ENCODE assay signal across 8 mouse cellular contexts in genomic region chr7:19420121-19420520, GRCm38 (mm10). TPM values are rescaled to one million over a fixed set of nuclear protein-coding genes. Genes with fewer than 3 reads are reported as not detected.
DNase-seq lines count a peak whose midpoint lies in the region; ATAC-seq and TF ChIP-seq lines count a peak whose summit lies in the region.

No protein-coding gene starts in this region.

- DNase-seq in heart, adult 9 months (ENCODE audit: low spot score in 2 of 2), result no peak
- DNase-seq in lung, postnatal 10 days, result no peak
- DNase-seq in left cerebral cortex, postnatal 10 days (ENCODE audit: extremely low spot score in 1 of 2, low spot score in 2 of 2), result no peak
- DNase-seq in adrenal gland, postnatal 25 days, result no peak

- ATAC-seq in heart, embryonic 16.5 days (replicated peaks; ENCODE audit: extremely low read depth, insufficient read depth, low FRiP score), result no peak
- no peak for ATAC-seq in lung, embryonic 16.5 days (ENCODE audit: low read depth)

- H3K27me3 ChIP-seq in heart, embryonic 16.5 days (ENCODE audit: control insufficient read depth, insufficient read depth, low read length), result peaks cover 10% of the 10 kb centered on the region
- H3K27me3 ChIP-seq in lung, embryonic 16.5 days (ENCODE audit: control insufficient read depth, insufficient read depth, low read depth, low read length), result peaks cover 12% of the 10 kb centered on the region
- peaks cover 8% of the 10 kb centered on the region for H3K27me3 ChIP-seq in small intestine, adult 2 months (ENCODE audit: control insufficient read depth, insufficient read depth, low read length)

- no peak for TF ChIP-seq CTCF in bone marrow macrophage, adult 2 months (IDR thresholded peaks at IDR 0.05; ENCODE audit: low read depth, low read length)
- TF ChIP-seq CTCF in small intestine, adult 2 months (IDR thresholded peaks at IDR 0.05; ENCODE audit: extremely low read depth, insufficient read length, insufficient replicate concordance, low read depth, low read length), result no peak

- peak overlapping the region; percentile 26 for H3K4me2 ChIP-seq in heart, embryonic 16.5 days (ENCODE audit: low read depth, low read length)
- H3K4me2 ChIP-seq in lung, embryonic 16.5 days (ENCODE audit: low read depth, low read length), result peak overlapping the region; percentile 24

- no peak overlapping the region for H3K4me3 ChIP-seq in heart, embryonic 16.5 days (ENCODE audit: low read length)
- no peak overlapping the region; the same call in 1 of the 2 replicates for H3K4me3 ChIP-seq in lung, embryonic 16.5 days (ENCODE audit: low read length)
- peak overlapping the region; percentile 29 for H3K4me3 ChIP-seq in bone marrow macrophage, adult 2 months (ENCODE audit: insufficient read depth, low read length)
- H3K4me3 ChIP-seq in small intestine, adult 2 months (ENCODE audit: low read depth, low read length), result 0 out of 2 replicates have a peak overlapping the region, but pooled peaks have one; percentile 9

- H3K9ac ChIP-seq in heart, embryonic 16.5 days (ENCODE audit: low read length), result no peak overlapping the region
- H3K9ac ChIP-seq in lung, embryonic 16.5 days (ENCODE audit: low read length), result no peak overlapping the region

- whole genome bisulfite sequencing in heart, embryonic 16.5 days, result 14% methylated on average over 28 of the region's 28 CpGs
- WGBS in lung, embryonic 16.5 days, result 7% methylated on average over 28 of the region's 28 CpGs
- 5% methylated on average over 28 of the region's 28 CpGs for WGBS in small intestine, adult 2 months

- H3K27ac ChIP-seq in heart, embryonic 16.5 days (ENCODE audit: low read length), result no peak overlapping the region
- no peak overlapping the region for H3K27ac ChIP-seq in lung, embryonic 16.5 days (ENCODE audit: low read length)
- H3K27ac ChIP-seq in bone marrow macrophage, adult 2 months (ENCODE audit: insufficient read depth, low read depth, low read length), result no peak overlapping the region
- H3K27ac ChIP-seq in small intestine, adult 2 months (ENCODE audit: insufficient read depth, low read depth, low read length), result no peak overlapping the region

- peaks cover 22% of the 10 kb centered on the region for H3K4me1 ChIP-seq in heart, embryonic 16.5 days (ENCODE audit: control insufficient read depth, insufficient read depth, low read length)
- H3K4me1 ChIP-seq in lung, embryonic 16.5 days (replicated peaks; ENCODE audit: control insufficient read depth, insufficient read depth, low read length), result no peaks in the 10 kb centered on the region; the same call in 1 of the 2 replicates
- H3K4me1 ChIP-seq in bone marrow macrophage, adult 2 months (ENCODE audit: control insufficient read depth, insufficient read depth, low read length), result peaks cover 5% of the 10 kb centered on the region; the same call in 1 of the 2 replicates
- peaks cover 9% of the 10 kb centered on the region for H3K4me1 ChIP-seq in small intestine, adult 2 months (ENCODE audit: control insufficient read depth, insufficient read depth, insufficient read length, low read length)

- no peak for TF ChIP-seq POLR2A in bone marrow macrophage, adult 2 months (IDR thresholded peaks at IDR 0.05; ENCODE audit: borderline replicate concordance, low read depth, low read length)
- TF ChIP-seq POLR2A in small intestine, adult 2 months (IDR thresholded peaks at IDR 0.05; ENCODE audit: low read depth, low read length), result no peak

- intact Hi-C loops in left cerebral cortex, postnatal 10 days (cut with DNase I), result no loop called here

- H3K36me3 ChIP-seq in heart, embryonic 16.5 days (ENCODE audit: control insufficient read depth, insufficient read depth), result peaks cover 20% of the 10 kb centered on the region
- H3K36me3 ChIP-seq in lung, embryonic 16.5 days (ENCODE audit: control insufficient read depth, insufficient read depth, low read length), result 0 out of 2 replicates have a peak, but pooled peaks cover 3% of the 10 kb centered on the region
- H3K36me3 ChIP-seq in small intestine, adult 2 months (ENCODE audit: control insufficient read depth, insufficient read depth, low read length), result no peaks in the 10 kb centered on the region; the same call in 1 of the 2 replicates

- no peaks in the 10 kb centered on the region for H3K9me3 ChIP-seq in heart, embryonic 16.5 days (replicated peaks; ENCODE audit: control insufficient read depth, low read length)
- H3K9me3 ChIP-seq in lung, embryonic 16.5 days (ENCODE audit: control insufficient read depth, low read length), result no peaks in the 10 kb centered on the region

RNA-seq across cellular contexts. Expression of gene Ckm, which starts 15.5 kb away (rescaled TPM):
- polyA plus RNA-seq in heart, embryonic 16.5 days (2015; fragmentation: Nextera tagmentation; extraction: Ambion mirVana), result 2,882 and 3,117 TPM in 2 replicates
- polyA plus RNA-seq in lung, embryonic 16.5 days (2015; fragmentation: Nextera tagmentation; extraction: Ambion mirVana), result 78.9 and 137 TPM in 2 replicates
- polyA plus RNA-seq in bone marrow macrophage, adult 2 months (2012; ENCODE audit: insufficient read depth, insufficient read length, missing spikeins), result 0.65 TPM in 1 of 2 replicates, not detected in the other
- polyA plus RNA-seq in small intestine, adult 2 months (2012; rRNA removed), result 31.9 and 45.3 TPM in 2 replicates
- total RNA-seq in left cerebral cortex, postnatal 10 days (2021), result 1 to 10 TPM in 1 of 2 experiments, under 1 TPM in 1; 0.57 to 1.0 TPM
- total RNA-seq in adrenal gland, postnatal 25 days (2021), result 1.1 TPM in 1 of 2 replicates, not detected in the other

RNA-seq across cellular contexts. Expression of gene Klc3, which starts 16.2 kb away (rescaled TPM):
- polyA plus RNA-seq in heart, embryonic 16.5 days (2015; fragmentation: Nextera tagmentation; extraction: Ambion mirVana), result 4.1 and 5.0 TPM in 2 replicates
- polyA plus RNA-seq in lung, embryonic 16.5 days (2015; fragmentation: Nextera tagmentation; extraction: Ambion mirVana), result 17.5 and 19.7 TPM in 2 replicates
- polyA plus RNA-seq in bone marrow macrophage, adult 2 months (2012; ENCODE audit: insufficient read depth, insufficient read length, missing spikeins), result 0.95 TPM in 1 of 2 replicates, not detected in the other
- 2.6 and 3.5 TPM in 2 replicates for polyA plus RNA-seq in small intestine, adult 2 months (2012; rRNA removed)
- total RNA-seq in left cerebral cortex, postnatal 10 days (2021), result 1 to 10 TPM in 1 of 2 experiments, under 1 TPM in 1; 0.93 to 1.2 TPM
- total RNA-seq in adrenal gland, postnatal 25 days (2021), result 1.9 and 2.9 TPM in 2 replicates

RNA-seq across cellular contexts. Expression of gene Ercc2, which starts 38.3 kb away (rescaled TPM):
- polyA plus RNA-seq in heart, embryonic 16.5 days (2015; fragmentation: Nextera tagmentation; extraction: Ambion mirVana), result 11.1 and 12.8 TPM in 2 replicates
- 15.9 and 17.4 TPM in 2 replicates for polyA plus RNA-seq in lung, embryonic 16.5 days (2015; fragmentation: Nextera tagmentation; extraction: Ambion mirVana)
- polyA plus RNA-seq in bone marrow macrophage, adult 2 months (2012; ENCODE audit: insufficient read depth, insufficient read length, missing spikeins), result 14.5 and 18.9 TPM in 2 replicates
- polyA plus RNA-seq in small intestine, adult 2 months (2012; rRNA removed), result 21.0 and 31.2 TPM in 2 replicates
- total RNA-seq in left cerebral cortex, postnatal 10 days (2021), result 10 to 100 TPM; 39.0 to 39.7 TPM
- total RNA-seq in adrenal gland, postnatal 25 days (2021), result 34.8 and 42.9 TPM in 2 replicates

RNA-seq across cellular contexts. Expression of gene Mark4, which starts 38.5 kb away (rescaled TPM):
- 4.5 and 6.2 TPM in 2 replicates for polyA plus RNA-seq in heart, embryonic 16.5 days (2015; fragmentation: Nextera tagmentation; extraction: Ambion mirVana)
- polyA plus RNA-seq in lung, embryonic 16.5 days (2015; fragmentation: Nextera tagmentation; extraction: Ambion mirVana), result 5.2 TPM in 2 replicates
- 21.3 and 21.4 TPM in 2 replicates for polyA plus RNA-seq in bone marrow macrophage, adult 2 months (2012; ENCODE audit: insufficient read depth, insufficient read length, missing spikeins)
- polyA plus RNA-seq in small intestine, adult 2 months (2012; rRNA removed), result 11.6 and 27.4 TPM in 2 replicates
- 100 to 1,000 TPM; 110 to 115 TPM for total RNA-seq in left cerebral cortex, postnatal 10 days (2021)
- 56.0 and 69.2 TPM in 2 replicates for total RNA-seq in adrenal gland, postnatal 25 days (2021)

RNA-seq across cellular contexts. Expression of gene Exoc3l2, which starts 43.0 kb away (rescaled TPM):
- 0.50 and 0.59 TPM in 2 replicates for polyA plus RNA-seq in heart, embryonic 16.5 days (2015; fragmentation: Nextera tagmentation; extraction: Ambion mirVana)
- polyA plus RNA-seq in lung, embryonic 16.5 days (2015; fragmentation: Nextera tagmentation; extraction: Ambion mirVana), result 0.72 and 1.1 TPM in 2 replicates
- not detected in 2 replicates for polyA plus RNA-seq in bone marrow macrophage, adult 2 months (2012; ENCODE audit: insufficient read depth, insufficient read length, missing spikeins)
- 6.5 and 12.0 TPM in 2 replicates for polyA plus RNA-seq in small intestine, adult 2 months (2012; rRNA removed)
- 1 to 10 TPM in 1 of 2 experiments, under 1 TPM in 1; 0.69 to 1.4 TPM for total RNA-seq in left cerebral cortex, postnatal 10 days (2021)
- 31.9 and 38.0 TPM in 2 replicates for total RNA-seq in adrenal gland, postnatal 25 days (2021)

Comparison
In these comparisons a context has a peak if more than half of its experiments do, and no peak if none do; other contexts are left out.
1. H3K4me3 ChIP-seq: peak in bone marrow macrophage, adult 2 months (single experiment) and small intestine, adult 2 months (single experiment); none in heart, embryonic 16.5 days (single experiment) and lung, embryonic 16.5 days (single experiment).
2. RNA of gene Ckm, which starts 15.5 kb away (polyA plus RNA-seq): 2,882 to 3,117 TPM in heart, embryonic 16.5 days; 78.9 to 137 TPM in lung, embryonic 16.5 days, 31.9 to 45.3 TPM in small intestine, adult 2 months and 0.65 TPM in bone marrow macrophage, adult 2 months; every median in the first group is over 10 times any median in the second.